Mouse (Mus musculus): ENCODE data around the gene Oprm1. TPM values are rescaled to one million over a fixed set of nuclear protein-coding genes. Genes with fewer than 3 reads are reported as not detected.
"Not testable (repeated sequence)": the region's sequence is repeated elsewhere in the genome, so short reads cannot be mapped to it uniquely, and the experiment has no call there.

Gene Oprm1
- polyA plus RNA-seq, 1 experiment from 2014 or later: 0.24 TPM

DNA sequence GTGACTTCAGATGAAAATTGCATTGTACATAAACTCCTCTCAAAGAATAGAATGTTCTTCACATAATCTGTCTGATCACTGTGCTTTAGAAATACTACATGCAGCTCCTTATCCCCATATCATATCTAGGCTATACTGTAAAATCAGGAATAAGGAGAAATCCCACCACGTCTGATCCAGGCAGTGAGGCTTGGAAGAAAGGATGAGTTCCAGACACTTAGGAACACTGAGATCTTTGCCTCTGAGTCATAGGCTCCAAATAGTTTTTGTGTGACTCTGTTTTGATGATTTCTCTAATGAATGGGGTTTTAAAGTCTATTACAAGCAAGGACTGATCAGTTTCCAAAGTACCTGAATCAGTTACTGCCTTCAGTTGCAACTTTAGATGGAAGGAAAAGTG, 83.9 kb downstream of the Oprm1 start:
- Histone ChIP-seq H3K4me2 (ENCODE audit: low read depth, low read length) (no peak overlapping the region), H3K4me3 (ENCODE audit: low read length) (no peak overlapping the region), H3K36me3 (ENCODE audit: control insufficient read depth, insufficient read depth, low read length) (no peaks in the 10 kb centered on the region), H3K27ac (ENCODE audit: low read length) (no peak overlapping the region), H3K9ac (ENCODE audit: low read depth, low read length) (no peak overlapping the region), H3K27me3 (replicated peaks; ENCODE audit: control insufficient read depth, insufficient read depth, low read length) (no peaks in the 10 kb centered on the region), H3K4me1 (ENCODE audit: control insufficient read depth, insufficient read depth, low read length) (no peaks in the 10 kb centered on the region), H3K9me3 (ENCODE audit: control insufficient read depth, low read length) (no peaks in the 10 kb centered on the region)
- 63% methylated on average over 1 of the region's 1 CpGs for WGBS
- no peak for ATAC-seq

- no peak overlapping the region for H3K9ac ChIP-seq (ENCODE audit: low read depth, low read length)
- H3K36me3 ChIP-seq (ENCODE audit: control insufficient read depth, insufficient read depth, low read length): no peaks in the 10 kb centered on the region
- no peak for ATAC-seq
- no peaks in the 10 kb centered on the region for H3K27me3 ChIP-seq (replicated peaks; ENCODE audit: control insufficient read depth, insufficient read depth, low read length)
- no peak overlapping the region for H3K27ac ChIP-seq (ENCODE audit: low read length)
- H3K4me1 ChIP-seq (ENCODE audit: control insufficient read depth, insufficient read depth, low read length): no peaks in the 10 kb centered on the region
- H3K4me3 ChIP-seq (ENCODE audit: low read length): no peak overlapping the region
- no peak overlapping the region for H3K4me2 ChIP-seq (ENCODE audit: low read depth, low read length)
- WGBS: 87% methylated on average over 1 of the region's 1 CpGs
- no peaks in the 10 kb centered on the region for H3K9me3 ChIP-seq (ENCODE audit: control insufficient read depth, low read length)
Measured at GRCm38 (mm10) chr10:6846283-6846682, 88.0 kb downstream of the Oprm1 start.

GRCm38 (mm10) chr10:6848162-6848754, 90.0 kb downstream of the Oprm1 start:
- H3K36me3 ChIP-seq (ENCODE audit: control insufficient read depth, insufficient read depth, low read length): no peaks in the 10 kb centered on the region
- H3K9ac ChIP-seq (ENCODE audit: low read depth, low read length): no peak overlapping the region
- H3K9me3 ChIP-seq (ENCODE audit: control insufficient read depth, low read length): no peaks in the 10 kb centered on the region
- H3K27me3 ChIP-seq (replicated peaks; ENCODE audit: control insufficient read depth, insufficient read depth, low read length): no peaks in the 10 kb centered on the region
- H3K4me1 ChIP-seq (ENCODE audit: control insufficient read depth, insufficient read depth, low read length): no peaks in the 10 kb centered on the region
- H3K4me2 ChIP-seq (ENCODE audit: low read depth, low read length): no peak overlapping the region
- no peak overlapping the region for H3K4me3 ChIP-seq (ENCODE audit: low read length)
- ATAC-seq: no peak
- WGBS: 54% methylated on average over 7 of the region's 7 CpGs
- no peak overlapping the region for H3K27ac ChIP-seq (ENCODE audit: low read length)

DNA sequence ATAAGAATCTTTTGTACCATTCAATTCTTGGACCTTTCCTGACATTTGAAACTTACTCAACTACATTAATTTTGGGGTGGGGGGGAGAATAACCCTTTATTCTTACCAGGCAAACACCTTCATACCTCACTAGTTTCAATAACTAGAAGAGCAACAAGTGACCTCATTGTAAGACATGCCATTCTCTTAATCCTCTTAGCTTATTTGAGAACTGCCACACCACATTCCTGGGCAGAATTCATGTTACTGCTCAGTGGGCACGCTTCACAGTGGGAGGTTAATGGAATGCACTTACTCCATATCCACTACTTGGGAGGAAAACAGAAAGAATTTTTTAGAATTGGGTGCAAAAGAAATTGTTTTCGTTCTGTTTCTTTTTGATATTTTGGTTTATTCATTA, 90.5 kb downstream of the Oprm1 start:
- H3K27me3 ChIP-seq (replicated peaks; ENCODE audit: control insufficient read depth, insufficient read depth, low read length): no peaks in the 10 kb centered on the region
- no peak overlapping the region for H3K4me3 ChIP-seq (ENCODE audit: low read length)
- WGBS: 67% methylated on average over 2 of the region's 2 CpGs
- no peak for ATAC-seq
- H3K4me1 ChIP-seq (ENCODE audit: control insufficient read depth, insufficient read depth, low read length): no peaks in the 10 kb centered on the region
- H3K9ac ChIP-seq (ENCODE audit: low read depth, low read length): no peak overlapping the region
- H3K27ac ChIP-seq (ENCODE audit: low read length): no peak overlapping the region
- no peak overlapping the region for H3K4me2 ChIP-seq (ENCODE audit: low read depth, low read length)
- H3K9me3 ChIP-seq (ENCODE audit: control insufficient read depth, low read length): no peaks in the 10 kb centered on the region
- H3K36me3 ChIP-seq (ENCODE audit: control insufficient read depth, insufficient read depth, low read length): no peaks in the 10 kb centered on the region

DNA sequence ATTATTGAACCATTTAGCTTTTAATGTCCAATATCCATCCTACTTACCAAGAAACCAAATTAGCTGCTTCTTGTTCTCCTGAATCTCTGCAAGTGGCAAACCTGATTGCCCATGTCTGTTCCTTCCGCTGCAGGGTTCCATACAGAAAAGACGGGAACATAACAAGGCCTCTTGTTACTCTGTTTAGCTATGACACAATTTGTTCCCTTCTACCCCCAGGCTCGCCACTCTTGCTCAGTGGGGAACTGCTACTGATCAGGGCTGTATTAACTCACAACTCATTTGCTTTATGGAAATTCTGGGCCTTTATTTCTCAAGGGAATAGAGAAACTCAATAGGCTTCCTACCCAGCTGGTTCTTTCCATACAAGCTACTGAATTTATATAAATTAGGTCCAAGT, 97.5 kb downstream of the Oprm1 start:
- no peak for ATAC-seq
- Histone ChIP-seq H3K27me3 (replicated peaks; ENCODE audit: control insufficient read depth, insufficient read depth, low read length) (no peaks in the 10 kb centered on the region), H3K36me3 (ENCODE audit: control insufficient read depth, insufficient read depth, low read length) (no peaks in the 10 kb centered on the region), H3K4me2 (ENCODE audit: low read depth, low read length) (no peak overlapping the region), H3K9me3 (ENCODE audit: control insufficient read depth, low read length) (no peaks in the 10 kb centered on the region), H3K4me1 (ENCODE audit: control insufficient read depth, insufficient read depth, low read length) (no peaks in the 10 kb centered on the region), H3K9ac (ENCODE audit: low read depth, low read length) (no peak overlapping the region), H3K27ac (ENCODE audit: low read length) (no peak overlapping the region), H3K4me3 (ENCODE audit: low read length) (no peak overlapping the region)
- 76% methylated on average over 3 of the region's 3 CpGs for WGBS

DNA sequence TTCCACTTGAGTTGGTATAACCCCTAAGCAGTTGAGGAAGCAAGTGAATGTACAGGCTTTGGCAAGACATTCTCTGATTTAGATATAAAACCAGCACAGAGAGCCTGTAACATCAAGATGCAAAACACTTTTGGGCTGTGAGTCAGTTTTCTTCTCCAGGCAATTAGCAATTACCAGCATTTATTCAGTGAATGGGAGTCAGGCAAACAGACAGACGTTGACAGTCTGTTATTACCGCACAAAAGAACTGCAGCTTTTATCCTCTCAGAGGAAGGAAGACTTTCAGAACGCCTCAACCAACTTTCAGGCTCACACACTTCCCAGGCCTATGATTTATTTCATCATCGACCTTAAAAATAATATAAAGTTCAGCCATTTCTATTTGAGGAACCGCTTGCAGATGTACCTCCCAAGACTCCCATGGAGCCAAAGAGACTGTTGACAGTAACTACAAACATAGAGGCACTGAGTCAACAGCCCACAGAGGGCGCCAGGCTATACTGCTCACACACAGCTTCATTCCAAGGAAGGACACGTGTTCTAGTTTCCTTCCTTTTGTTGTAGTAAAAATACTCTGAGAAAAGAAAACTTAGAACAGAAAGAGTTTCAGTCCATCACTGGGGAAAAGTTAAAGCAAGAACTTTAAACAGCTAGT, 113.2 kb downstream of the Oprm1 start:
- no peak overlapping the region for H3K27ac ChIP-seq (ENCODE audit: low read length)
- no peak overlapping the region for H3K9ac ChIP-seq (ENCODE audit: low read depth, low read length)
- no peaks in the 10 kb centered on the region for H3K36me3 ChIP-seq (ENCODE audit: control insufficient read depth, insufficient read depth, low read length)
- H3K27me3 ChIP-seq (replicated peaks; ENCODE audit: control insufficient read depth, insufficient read depth, low read length): no peaks in the 10 kb centered on the region
- 77% methylated on average over 7 of the region's 7 CpGs for WGBS
- no peak overlapping the region for H3K4me3 ChIP-seq (ENCODE audit: low read length)
- H3K4me1 ChIP-seq (ENCODE audit: control insufficient read depth, insufficient read depth, low read length): no peaks in the 10 kb centered on the region
- no peaks in the 10 kb centered on the region for H3K9me3 ChIP-seq (ENCODE audit: control insufficient read depth, low read length)
- H3K4me2 ChIP-seq (ENCODE audit: low read depth, low read length): no peak overlapping the region
- no peak for ATAC-seq

- H3K36me3 ChIP-seq (ENCODE audit: control insufficient read depth, insufficient read depth, low read length): no peaks in the 10 kb centered on the region
- WGBS: 75% methylated on average over 1 of the region's 1 CpGs
- ATAC-seq: no peak
- no peak overlapping the region for H3K9ac ChIP-seq (ENCODE audit: low read depth, low read length)
- H3K4me1 ChIP-seq (ENCODE audit: control insufficient read depth, insufficient read depth, low read length): no peaks in the 10 kb centered on the region
- no peak overlapping the region for H3K27ac ChIP-seq (ENCODE audit: low read length)
- no peak overlapping the region for H3K4me3 ChIP-seq (ENCODE audit: low read length)
- no peaks in the 10 kb centered on the region for H3K9me3 ChIP-seq (ENCODE audit: control insufficient read depth, low read length)
- no peaks in the 10 kb centered on the region for H3K27me3 ChIP-seq (replicated peaks; ENCODE audit: control insufficient read depth, insufficient read depth, low read length)
- no peak overlapping the region for H3K4me2 ChIP-seq (ENCODE audit: low read depth, low read length)
Measured at GRCm38 (mm10) chr10:6873917-6874316, 115.6 kb downstream of the Oprm1 start.

DNA sequence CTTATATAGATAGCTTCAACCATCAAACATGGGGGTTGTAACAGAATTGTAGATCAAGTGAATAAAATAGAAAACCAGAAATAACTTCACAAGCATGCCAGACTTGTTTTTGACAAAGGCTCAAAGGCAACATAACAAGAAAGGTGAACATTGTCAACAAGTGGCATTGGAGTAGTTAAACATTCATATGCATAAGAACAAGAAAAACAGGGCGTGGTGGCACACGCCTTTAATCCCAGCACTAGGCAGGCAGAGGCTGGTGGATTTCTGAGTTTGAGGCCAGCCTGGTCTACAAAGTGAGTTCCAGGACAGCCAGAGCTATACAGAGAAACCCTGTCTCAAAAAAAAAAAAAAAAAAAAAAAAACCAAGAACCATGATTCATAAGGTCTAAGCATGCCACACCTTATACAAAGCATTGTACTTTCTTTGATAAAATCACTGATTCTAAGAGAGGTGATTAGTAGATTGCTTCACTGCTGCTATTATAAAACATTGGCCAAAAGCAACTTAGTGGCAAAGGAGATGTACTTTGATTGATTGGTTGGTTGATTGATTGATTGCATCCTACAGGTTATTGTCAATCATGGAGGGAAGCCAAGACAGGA, 120.1 kb downstream of the Oprm1 start:
- no peak for ATAC-seq
- H3K4me1 ChIP-seq (ENCODE audit: control insufficient read depth, insufficient read depth, low read length): no peaks in the 10 kb centered on the region
- no peak overlapping the region for H3K4me3 ChIP-seq (ENCODE audit: low read length)
- H3K36me3 ChIP-seq (ENCODE audit: control insufficient read depth, insufficient read depth, low read length): no peaks in the 10 kb centered on the region
- no peak overlapping the region for H3K27ac ChIP-seq (ENCODE audit: low read length)
- H3K9ac ChIP-seq (ENCODE audit: low read depth, low read length): no peak overlapping the region
- H3K4me2 ChIP-seq (ENCODE audit: low read depth, low read length): no peak overlapping the region
- WGBS: 90% methylated on average over 2 of the region's 2 CpGs
- no peaks in the 10 kb centered on the region for H3K27me3 ChIP-seq (replicated peaks; ENCODE audit: control insufficient read depth, insufficient read depth, low read length)
- no peaks in the 10 kb centered on the region for H3K9me3 ChIP-seq (ENCODE audit: control insufficient read depth, low read length)

- not testable (repeated sequence) for H3K36me3 ChIP-seq (ENCODE audit: control insufficient read depth, insufficient read depth, low read length); H3K27ac ChIP-seq (ENCODE audit: low read length); H3K4me3 ChIP-seq (ENCODE audit: low read length); ATAC-seq; H3K9ac ChIP-seq (ENCODE audit: low read depth, low read length); H3K27me3 ChIP-seq (replicated peaks; ENCODE audit: control insufficient read depth, insufficient read depth, low read length); H3K9me3 ChIP-seq (ENCODE audit: control insufficient read depth, low read length); H3K4me1 ChIP-seq (ENCODE audit: control insufficient read depth, insufficient read depth, low read length); H3K4me2 ChIP-seq (ENCODE audit: low read depth, low read length)
- whole genome bisulfite sequencing: 85% methylated on average over 1 of the region's 1 CpGs
Measured at GRCm38 (mm10) chr10:6882041-6882440, 123.7 kb downstream of the Oprm1 start.

Measured in intestine, embryonic 16.5 days (tissue).